Mouse (Mus musculus): ENCODE measurements at regions not wholly inside any gene's neighbourhood (a gene's known extent, or its start where the extent isn't known, plus 50 kb on each side); places are given as distances from the start of the nearest gene placed in this dataset.

DNA sequence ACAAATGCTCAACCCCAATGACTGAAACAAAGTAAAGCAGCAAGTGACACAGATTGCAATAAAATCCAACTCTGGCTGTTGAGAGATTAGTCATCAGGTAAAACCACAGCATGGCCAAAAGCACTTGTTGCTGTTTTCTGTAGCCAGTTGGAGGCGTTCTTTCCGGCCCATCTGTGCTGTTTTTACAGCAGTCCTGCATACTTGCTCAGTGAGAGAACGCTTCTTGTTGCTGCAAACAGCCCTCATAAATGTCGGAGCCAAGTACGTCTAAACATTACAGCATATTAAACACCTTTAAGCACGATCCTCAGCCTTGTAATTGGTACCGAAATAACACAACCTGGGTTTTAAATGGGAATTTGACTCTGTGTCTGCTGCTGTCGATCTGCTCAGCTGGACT, 65.6 kb upstream of the Hs3st3a1 start:
- no peak for DNase-seq

DNA sequence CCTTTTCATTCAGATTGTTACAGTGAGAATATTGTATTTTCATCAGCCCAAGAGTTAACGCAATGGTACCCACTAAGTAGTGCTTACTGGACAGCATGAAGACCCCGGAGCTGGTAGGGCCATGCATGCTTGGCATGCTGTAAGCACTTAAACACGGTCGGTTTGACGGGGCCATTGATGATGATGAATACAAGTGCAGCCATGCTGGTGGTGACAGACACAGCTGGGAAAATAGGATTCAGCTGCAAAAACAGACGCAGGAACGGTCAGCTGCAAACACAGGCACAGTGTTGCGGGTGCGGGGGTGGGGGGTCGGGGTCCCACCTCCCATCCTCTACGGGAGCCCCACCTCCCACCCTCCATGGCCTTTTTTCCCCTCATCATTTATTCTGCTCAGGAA, 99.7 kb upstream of the Hs3st3a1 start:
- no peak for DNase-seq

DNA sequence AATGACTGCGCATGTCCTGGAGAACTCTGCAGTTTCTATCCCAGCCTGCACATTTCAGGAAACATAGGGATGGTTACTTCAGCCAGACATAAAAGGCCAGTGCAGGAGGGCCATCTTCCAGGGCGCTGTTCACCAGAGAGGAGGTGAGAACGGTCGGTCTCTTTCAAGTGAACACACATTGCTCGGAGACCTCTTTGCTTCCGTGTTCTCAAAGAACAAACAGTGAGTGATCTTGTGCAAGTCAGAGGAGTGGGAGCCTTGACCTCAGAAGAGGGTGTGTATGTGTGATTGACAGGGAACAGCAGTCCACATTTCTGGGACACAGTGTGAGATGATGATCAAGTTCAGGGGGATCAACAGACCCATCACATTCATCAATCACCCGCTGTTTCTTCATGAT, 102.7 kb upstream of the Hs3st3a1 start:
- DNase-seq = no peak

- no peak for DNase-seq
Observed at GRCm38 (mm10) chr11:64331811-64332210, 103.3 kb upstream of the Hs3st3a1 start.

GRCm38 (mm10) chr11:64329129-64329528, 106.0 kb upstream of the Hs3st3a1 start:
- DNase-seq = no peak

- DNase-seq = no peak
Observed at GRCm38 (mm10) chr11:64327771-64328170, 107.4 kb upstream of the Hs3st3a1 start.

DNA sequence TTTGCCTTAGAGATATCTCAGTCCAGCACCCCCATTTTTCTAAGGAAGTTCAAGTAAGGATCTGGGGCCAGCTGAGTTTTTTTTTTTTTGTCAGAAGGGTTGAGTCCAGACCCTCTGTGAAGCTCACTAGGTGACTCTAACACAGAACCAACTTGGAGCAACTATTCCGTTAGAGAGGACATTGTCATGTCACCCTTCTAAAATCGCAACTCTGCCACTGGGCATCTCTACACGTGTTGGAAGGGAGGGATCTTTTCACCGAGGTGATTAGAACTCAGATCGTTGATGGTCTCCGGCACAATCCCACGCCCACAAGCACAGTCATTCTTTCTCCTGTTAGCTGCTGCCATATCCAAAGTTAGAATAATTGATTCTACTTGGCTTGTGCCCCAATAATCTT, 108.5 kb upstream of the Hs3st3a1 start:
- DNase-seq = no peak

GRCm38 (mm10) chr11:64321900-64322425, 113.2 kb upstream of the Hs3st3a1 start:
- DNase-seq = no peak

DNA sequence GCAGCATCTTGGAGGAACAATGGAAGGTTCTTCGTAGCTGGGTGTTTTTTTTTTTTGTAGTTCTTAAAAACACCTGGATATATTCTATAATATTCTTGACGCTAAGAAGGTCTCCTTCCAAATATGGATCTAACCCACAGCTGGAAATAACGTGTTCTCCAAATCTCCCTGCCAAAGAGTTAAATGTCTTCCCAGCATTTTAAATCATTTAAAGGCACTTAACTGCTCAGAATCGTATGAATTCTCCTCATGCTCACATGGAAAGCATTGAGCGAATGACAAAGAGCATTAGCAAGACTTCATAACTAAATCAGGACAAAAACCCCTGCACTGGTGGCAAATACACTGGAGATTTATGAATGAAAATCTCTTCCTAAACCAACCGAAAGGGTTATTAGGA, 117.7 kb upstream of the Hs3st3a1 start:
- no peak for DNase-seq

- no peak for DNase-seq
Observed at GRCm38 (mm10) chr11:64314997-64315396, 120.1 kb upstream of the Hs3st3a1 start.

GRCm38 (mm10) chr11:64313241-64313640, 121.9 kb upstream of the Hs3st3a1 start:
- DNase-seq = no peak

DNA sequence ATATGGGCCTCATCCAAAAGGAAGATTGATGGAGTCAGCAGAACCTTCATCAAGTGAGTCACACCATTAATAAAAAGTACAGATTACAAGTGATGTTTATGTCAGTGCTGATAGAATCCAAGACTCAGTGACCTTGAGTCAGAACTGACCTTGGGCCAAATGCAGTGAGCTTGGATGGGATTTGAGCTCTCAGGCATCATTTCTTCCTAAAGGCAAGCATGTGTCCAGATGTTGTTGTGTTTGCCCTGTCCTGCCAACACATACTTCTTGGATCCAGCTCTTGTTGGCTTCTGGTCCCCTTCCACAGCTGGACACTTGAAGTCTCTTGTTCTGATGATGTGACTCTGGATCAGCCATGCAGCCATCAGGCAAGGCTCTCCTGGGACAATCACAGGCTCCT, 125.3 kb upstream of the Hs3st3a1 start:
- DNase-seq = peak; percentile 16

- no peak for DNase-seq
Observed at GRCm38 (mm10) chr11:64297825-64298224, 137.3 kb upstream of the Hs3st3a1 start.

DNA sequence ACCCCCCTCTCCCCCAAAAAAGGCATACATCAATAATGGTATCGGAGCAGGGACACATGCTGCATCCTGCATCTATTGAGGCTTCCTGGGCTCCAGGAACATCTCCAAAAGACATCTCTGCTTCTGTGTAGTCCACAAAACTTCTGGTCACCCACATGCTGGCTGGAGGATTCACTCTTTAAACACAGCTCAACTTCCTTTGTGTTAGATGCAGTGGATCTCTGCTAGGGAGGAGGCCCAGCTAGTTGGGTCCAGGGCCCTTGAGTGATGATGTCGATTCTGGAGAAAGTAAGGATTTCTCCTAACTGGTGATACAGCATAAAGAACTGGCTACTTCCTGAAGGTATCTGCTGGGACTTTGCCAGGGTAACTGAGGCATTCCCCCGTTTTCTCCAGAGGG, 146.9 kb upstream of the Hs3st3a1 start:
- no peak for DNase-seq

- no peak for DNase-seq
Observed at GRCm38 (mm10) chr11:64287499-64287898, 147.6 kb upstream of the Hs3st3a1 start.

DNA sequence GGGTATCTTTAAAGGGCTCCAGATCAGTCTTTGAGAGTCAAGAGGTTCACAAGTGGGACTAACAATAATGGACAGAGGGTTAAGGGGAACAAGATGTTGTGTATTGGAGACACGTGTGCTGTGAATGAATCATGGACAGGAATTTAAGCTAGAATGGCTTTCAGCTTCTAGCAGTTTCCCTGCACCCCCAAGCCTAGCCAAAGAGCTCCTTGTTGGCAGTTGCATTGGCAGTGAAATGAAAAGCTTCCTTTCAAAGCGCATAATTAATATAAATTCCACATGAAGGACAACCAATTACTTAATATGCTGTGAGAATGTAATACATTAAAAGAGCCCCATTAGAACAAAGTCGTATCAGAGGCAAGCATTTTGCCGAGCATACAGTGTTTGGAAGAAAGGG, 153.4 kb upstream of the Hs3st3a1 start:
- DNase-seq = no peak

- DNase-seq = no peak
Observed at GRCm38 (mm10) chr11:64278259-64279003, 156.7 kb upstream of the Hs3st3a1 start.

DNA sequence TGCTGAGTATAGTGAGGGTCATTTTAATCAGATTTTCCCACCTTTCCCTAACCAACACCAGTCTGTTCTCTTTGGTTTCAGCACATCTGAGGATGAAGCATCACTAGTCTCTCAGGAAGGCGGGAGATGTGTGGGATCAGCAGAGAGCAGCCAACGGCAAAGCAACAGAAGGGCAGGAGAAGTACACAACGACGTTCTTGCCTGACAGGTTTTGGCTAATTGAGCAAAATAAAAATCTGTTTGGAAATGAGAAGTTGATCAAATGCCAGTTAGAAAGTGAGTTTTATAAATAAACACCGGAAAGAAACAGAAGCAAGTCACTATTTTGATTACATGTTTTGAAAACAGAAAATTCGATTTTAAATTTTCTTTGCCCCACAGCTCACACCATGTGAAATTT, 161.4 kb upstream of the Hs3st3a1 start:
- no peak for DNase-seq

- no peak for DNase-seq
Observed at GRCm38 (mm10) chr11:64273214-64273613, 161.9 kb upstream of the Hs3st3a1 start.

DNA sequence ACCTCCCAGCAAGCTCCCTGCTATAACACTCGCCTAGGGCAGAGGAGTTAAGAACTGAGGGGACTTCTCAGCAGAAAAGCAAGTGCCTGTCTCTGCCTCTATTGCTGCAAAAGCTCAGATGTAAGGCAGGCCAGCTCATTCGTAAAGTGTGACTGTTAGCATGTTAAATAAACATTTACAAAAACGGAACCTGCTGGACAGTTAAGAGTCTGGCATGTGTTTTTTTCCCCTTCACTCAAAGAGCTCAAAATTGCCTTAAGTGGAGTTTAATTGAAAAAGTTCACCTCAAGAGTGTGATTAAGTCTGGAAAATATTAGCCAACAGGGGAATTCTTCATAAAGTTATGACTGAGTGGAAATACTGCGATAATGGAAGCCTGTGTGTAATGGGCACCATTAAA, 167.0 kb upstream of the Hs3st3a1 start:
- no peak for DNase-seq

- peak; percentile 5 for DNase-seq
Observed at GRCm38 (mm10) chr11:64267547-64267946, 167.6 kb upstream of the Hs3st3a1 start.

DNA sequence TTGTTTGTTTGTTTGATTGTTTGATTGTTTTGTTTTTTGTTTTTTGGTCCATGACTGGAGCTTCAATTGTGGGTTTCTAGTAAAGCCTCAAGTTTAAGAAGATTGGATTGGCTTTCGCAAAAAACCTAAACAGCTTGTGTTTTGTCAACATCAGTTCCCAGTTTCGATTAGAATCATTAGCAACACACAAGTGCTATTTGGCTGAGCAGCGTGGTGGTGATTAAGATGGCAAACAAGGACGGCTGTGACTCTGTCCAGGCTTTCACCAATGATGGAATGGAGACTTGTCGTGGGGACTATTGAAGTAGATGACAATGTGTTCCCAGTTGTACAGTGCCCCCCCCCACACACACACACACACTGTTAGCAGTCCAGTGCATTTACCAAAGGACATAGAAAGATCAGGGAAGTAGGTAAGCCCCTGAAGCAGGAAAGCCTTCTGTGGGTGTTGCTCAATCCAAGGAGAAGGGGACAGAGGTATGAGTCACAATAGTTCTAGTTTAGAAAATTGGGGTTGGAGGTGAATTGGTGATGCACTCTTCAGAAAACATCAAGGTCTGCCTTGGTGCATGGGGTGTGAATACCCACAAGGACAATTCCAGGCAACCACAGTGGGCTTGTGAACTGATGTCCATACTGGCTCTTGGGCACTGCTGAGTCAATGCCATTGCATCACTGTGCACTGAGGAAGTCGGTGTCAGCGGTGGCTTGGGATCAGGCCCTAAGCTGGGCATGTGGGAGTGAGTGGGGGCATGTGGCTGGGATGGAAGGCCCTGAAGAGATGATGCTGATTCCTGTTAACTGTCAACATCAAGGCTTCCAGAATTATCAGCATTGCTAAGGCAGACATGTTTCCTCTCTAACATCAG, 174.5 kb upstream of the Cox10 start:
- DNase-seq = no peak

- no peak for DNase-seq
Observed at GRCm38 (mm10) chr11:64236873-64237272, 157.6 kb upstream of the Cox10 start.

GRCm38 (mm10) chr11:64230071-64230470, 150.8 kb upstream of the Cox10 start:
- no peak for DNase-seq
